Mouse (Mus musculus) ES-Bruce4 (cell line): ENCODE results near the gene Exosc8.

Source experiments
- CTCF ChIP-seq: IDR thresholded peaks from one replicate; pipeline ENCODE4 v1.8.1; 2011; ENCODE audit warnings: low read depth, low read length
- EP300 ChIP-seq: IDR thresholded peaks from 2 replicates; pipeline ENCODE4 v1.6.1; 2011; ENCODE audit warnings: low read depth, low read length; ENCODE audit not compliant: insufficient read depth
- POLR2A ChIP-seq: IDR thresholded peaks from one replicate; pipeline ENCODE4 v1.8.1; 2011; ENCODE audit warnings: low read length; ENCODE audit not compliant: insufficient read depth

DNA sequence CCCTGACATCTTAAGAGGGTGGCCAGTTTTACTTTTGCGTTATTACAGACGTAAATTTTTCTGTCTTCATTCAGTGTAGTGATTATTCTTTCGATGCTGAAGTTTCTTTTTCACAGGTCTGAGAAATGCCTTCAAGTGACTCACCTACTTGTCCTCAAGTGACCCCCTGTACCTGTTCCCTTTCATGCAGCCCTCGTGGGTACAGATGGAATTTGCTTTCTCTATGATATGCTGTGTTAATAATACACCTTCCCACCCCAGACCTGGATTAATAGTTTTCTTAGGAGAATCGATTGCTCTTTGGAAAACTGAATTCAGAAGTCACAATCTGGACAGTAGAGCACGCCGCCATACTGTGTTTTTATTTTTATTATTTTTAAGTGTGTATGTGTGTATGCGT lies 2.1 kb upstream of the Exosc8 start:
- no peak for TF ChIP-seq POLR2A
- no peak for TF ChIP-seq CTCF
- no peak for TF ChIP-seq EP300
